Mouse (Mus musculus): ENCODE results near the gene Calm3.

GRCm38 (mm10) chr7:16908367-16908766 is 15.5 kb downstream of the Calm3 start:
- TF ChIP-seq CTCF (IDR thresholded peaks at IDR 0.05; ENCODE audit: control insufficient read depth, insufficient read depth, low read length) (no peak), POLR2A (IDR thresholded peaks at IDR 0.05; ENCODE audit: borderline replicate concordance, control insufficient read depth, low read depth, low read length) (no peak)
